Mouse (Mus musculus) testis, adult 2 months (tissue): Measurements from ENCODE around the gene Mab21l2.

Experiments used
- CTCF ChIP-seq: fragments of 200-500 bp; IDR thresholded peaks from 2 replicates; pipeline ENCODE4 v1.5.1; 2012; ENCODE audit warnings: low read depth, mild to moderate bottlenecking, inconsistent platforms, low read length, moderate library complexity; ENCODE audit not compliant: control insufficient read depth, insufficient read depth, insufficient replicate concordance
- POLR2A ChIP-seq: fragments of 200-500 bp; IDR thresholded peaks from 2 replicates; pipeline ENCODE4 v1.6.1; 2012; ENCODE audit warnings: low read depth, mild to moderate bottlenecking, inconsistent platforms, low read length, moderate library complexity; ENCODE audit not compliant: control insufficient read depth

DNA sequence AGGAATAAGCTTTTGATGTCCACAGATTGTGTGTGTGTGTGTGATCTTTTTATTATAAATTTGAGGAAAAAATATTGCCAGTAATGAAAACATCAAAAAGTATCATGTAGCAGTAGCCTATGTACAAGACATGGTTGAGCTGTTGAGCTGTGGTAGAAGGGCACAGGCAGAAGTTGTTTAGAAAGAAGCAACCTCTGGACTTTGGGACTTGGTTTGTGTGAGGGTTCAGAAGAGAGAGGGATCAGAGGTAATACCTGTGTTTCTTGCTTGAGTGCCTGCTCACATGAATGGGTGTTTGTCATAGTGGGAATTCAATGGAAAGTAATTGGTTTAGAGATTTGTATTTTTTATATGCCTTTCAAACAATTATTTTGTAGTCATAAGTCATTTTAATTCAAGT lies 47.8 kb downstream of the Mab21l2 start:
- no peak for TF ChIP-seq POLR2A
- TF ChIP-seq CTCF: no peak
